Mouse (Mus musculus): ENCODE results near the gene Fxn.

The Fxn gene

DNA sequence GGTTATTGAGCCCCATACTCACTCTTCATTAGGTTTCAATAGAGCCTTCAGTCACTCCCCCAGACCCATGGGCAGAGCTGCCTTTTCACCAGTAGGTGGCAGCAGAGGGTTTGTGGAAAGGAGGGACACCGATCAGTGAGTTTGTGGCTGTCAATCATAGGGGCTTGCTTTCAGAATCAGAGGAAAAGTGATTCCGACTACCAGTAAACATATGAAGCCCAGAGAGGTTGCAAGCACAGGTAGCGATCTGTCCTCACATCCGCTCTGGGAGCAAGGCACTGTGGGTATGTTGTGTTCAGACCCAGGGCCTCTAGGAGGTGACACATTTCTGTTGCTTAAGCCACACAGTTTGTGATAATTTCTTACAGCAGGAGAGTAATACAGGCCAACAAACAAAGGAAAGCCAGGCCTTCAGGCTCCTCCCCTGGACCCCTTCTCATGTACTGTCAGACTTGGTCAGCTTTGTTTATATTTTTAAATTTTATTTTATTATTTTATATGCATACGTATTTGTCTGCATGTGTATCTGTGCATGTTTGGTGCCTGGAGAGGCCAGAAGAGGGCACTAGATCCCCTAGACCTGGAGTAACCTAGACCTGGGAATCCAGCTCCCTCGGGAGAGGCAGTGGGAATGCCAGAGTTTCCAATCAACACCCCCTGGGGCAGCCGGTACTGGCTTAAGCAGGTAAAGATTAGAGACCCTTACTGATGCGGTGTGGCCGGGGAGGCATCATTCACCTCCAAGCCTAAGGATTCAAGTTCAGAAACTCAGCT lies 20.8 kb upstream of the Fxn start:
- peak; percentile 60 to 62 for DNase-seq

DNA sequence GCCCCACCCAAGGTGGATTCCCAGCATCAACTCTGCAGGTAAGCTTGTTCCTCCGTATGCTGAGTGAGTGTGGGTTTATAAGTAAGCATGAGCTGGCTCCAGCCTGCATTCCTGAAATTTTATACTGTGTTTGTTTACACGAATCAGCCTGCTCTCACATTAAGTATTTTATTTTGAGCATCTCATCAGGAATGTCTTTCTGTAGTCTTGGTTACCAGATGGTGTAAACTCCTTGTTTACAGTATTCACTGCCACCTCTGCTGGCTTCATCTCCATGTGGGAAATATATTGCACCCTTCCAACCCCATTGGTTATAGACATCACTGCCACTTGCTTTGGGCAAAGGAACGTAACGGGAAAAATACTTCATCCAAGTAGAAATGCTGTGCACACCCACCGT lies 13.1 kb upstream of the Fxn start:
- no peak for DNase-seq

DNA sequence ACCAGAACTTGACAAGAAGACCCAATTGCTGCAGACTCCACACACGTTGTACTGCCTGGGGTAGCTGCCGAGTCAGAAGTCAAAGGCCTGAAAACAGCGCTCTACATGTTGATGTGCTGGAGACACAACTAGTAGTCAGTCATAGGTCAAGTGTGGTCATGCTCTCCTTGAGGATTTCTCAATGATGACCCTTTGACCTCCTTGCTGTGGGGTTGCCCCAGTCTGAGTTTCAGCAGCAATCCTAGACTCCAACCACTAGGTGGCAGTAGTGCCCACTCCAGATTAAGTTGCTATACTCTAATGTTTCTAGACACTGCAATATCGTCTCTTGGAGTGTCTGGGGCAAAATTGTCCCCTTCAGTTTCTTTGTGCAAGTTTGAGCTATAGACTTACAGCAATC lies 3.8 kb upstream of the Fxn start:
- DNase-seq, result peak; percentile 26 to 47

DNA sequence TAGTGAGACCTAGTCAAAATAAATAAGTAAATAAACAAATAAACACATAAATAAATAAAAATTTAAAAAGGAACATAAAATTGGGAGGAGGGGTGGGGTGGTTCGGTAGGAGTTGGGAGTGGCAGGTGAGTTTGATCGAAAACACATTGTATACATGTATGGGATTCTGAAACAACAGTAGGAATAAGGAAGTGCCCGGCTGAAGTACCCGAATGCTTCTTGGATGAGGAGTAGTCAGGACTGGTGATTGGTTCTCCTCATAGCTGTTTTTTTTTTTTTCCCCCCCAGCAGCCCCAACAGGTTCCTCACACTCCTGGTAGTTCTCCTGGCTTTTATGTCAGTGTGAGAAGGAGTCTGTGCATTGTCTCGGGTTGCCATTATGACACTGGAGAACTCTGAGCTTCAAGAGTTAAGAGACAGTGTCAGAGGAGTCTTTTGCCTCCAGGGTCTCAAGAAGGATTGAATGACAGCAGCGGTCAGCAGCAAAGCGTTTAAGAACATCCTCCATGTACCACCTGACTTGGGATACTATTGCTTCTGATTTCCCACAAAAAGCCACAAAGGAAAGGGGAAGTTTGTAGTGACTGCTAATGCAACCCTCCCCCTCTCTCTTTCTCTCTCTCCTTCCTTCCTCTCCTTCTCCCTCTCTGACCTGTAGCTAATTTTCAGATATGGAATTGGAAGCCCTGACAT lies 1.0 kb upstream of the Fxn start:
- DNase-seq, result no peak

DNA sequence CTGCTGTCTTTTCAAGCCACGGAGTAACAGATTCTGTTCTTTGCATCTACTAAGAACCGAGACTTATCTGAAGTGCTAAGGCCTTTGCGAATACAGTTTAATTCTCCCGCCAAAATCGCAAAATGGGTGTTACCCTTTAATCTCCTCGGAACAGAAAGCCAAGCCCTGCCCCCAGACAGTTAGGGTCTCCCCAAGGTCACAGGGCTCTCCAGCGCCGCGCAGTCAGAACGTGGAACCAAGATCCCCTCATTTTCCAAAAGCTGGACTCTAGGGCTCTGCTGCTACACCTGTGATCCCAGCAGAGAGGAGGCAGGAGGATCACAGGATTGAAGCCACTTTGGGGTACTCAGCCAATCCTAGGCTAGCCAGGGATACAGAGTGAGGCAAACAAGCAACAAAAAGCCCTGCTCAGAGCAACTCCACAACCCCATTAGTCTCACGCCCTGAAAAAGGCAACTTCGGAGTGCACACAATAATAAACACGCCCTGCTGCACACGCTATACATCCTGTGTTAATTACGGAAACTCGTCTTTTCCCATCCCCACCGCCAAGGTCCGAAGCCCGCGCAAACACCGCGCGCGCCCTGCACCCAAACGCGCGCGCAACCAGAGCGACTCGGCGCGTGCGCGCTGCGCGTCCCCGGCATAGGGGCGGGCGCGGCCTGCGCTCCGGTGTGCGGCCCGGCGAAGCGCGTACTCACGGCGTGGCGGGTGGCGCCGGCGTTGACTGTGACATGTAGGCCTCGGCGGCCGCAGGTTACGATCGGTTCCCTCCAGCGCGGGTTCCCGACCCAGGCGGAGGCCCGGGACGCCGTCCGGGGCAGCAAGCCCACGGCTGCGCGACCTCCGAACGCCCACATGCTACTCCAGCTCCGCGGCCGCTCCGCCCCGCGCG lies 452 bp downstream of the Fxn start:
- peak; percentile 86 for DNase-seq

DNA sequence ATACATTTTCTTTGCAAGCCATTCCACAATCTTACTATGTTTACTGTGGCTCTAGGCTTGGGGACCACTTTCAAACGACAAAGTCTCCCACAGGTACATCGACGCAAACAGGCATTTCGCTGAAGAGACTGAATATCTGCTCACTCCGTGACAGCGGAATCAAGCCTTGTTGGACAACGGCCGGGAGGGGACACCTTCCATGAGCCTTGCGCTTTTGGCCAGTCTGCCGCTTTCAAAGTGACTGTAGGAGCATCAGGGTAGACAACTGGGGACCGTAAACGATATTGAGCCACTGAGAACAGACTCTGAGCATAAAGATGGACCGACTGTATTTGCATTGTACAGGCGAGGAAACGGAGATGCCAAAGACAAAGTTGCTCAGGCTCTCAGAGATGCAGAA lies 1.5 kb downstream of the Fxn start:
- DNase-seq, result no peak

DNA sequence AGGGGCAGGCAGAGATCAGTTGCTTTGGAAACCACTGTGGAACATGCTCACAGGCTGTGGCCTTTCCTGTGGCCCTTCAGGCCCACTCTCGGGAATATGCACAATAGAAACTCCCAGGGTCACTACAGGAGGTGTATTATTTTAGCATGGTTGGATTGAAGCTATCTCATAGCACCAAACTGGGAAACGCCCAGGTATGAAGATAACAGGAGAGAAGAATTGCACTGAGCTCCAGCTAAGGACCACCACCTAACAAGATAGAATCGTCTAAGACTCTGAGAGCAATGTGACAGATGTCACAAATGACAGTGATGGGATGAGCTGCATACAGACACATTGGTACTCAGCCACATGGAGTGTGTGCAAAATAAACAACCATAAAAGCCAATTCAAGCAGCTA lies 6.1 kb downstream of the Fxn start:
- DNase-seq, result no peak

DNA sequence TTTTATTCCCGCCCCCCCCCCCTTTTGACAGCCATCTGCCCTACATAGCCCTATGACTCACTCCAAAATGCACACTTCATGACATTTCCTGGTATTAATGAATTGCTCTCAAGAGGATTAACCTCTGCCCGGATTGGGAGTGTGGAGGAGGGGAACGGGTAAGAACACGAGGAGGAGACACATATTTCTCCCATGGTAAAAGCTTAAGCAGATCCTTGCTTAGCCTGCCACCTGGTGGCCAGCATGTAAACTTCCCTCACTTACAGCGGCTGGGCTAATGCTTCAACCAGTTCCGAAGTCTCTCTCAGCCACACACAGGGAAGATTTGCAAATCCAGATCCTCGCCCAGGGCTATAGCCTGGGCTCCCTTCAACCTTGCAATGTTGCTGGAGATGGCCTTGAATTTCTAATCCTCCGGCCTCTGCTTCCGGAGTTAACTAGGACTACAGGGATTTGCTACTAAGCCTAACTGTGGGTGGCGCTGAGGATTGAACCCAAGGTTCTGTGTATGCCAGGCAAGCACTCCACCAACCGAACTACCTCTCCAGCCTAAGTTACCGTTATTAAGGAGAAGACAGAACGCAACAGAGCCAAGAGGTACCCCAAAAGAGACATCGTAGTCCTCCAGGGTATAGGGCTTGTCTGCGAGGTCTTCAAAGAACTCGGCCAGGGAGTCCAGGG lies 8.5 kb downstream of the Fxn start:
- peak; percentile 70 to 81 for DNase-seq

DNA sequence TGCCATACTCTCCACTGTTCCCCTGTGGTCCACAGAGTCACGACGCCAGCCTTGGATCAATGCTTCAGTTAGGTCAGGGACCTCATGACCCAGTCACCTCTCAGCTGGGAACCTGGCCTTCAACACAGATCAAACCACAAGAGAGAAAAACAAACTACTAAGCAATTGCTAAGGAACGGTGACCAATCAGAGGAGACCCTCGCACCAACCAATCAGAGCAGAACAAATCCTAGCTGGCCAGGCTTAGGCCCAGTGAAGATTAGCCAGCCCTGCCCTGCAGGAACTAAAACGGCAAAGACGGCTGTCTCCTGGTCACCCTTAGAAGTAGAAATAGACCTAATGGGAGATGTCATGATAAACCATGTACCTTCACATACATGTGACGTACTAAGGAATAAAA lies 9.1 kb downstream of the Fxn start:
- DNase-seq, result no peak

DNA sequence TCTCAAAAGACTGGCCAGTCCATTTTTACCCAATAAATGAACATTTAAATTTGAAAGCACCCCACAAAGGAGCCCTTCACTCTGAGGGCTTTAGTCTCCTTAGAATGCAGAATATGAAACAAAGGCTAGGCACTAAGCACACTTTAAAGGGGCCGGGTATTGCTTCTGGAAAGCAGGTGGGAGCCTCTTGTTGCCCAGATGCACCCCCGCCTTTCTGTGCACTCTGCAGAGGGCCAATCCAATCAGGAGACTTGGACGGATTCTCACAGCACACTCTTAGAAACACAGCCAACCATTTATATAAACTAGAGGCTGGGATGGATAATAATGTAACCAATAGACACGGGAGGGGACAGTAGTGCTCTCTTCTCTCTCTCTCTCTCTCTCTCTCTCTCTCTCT lies 11.9 kb downstream of the Fxn start:
- no peak for DNase-seq

DNA sequence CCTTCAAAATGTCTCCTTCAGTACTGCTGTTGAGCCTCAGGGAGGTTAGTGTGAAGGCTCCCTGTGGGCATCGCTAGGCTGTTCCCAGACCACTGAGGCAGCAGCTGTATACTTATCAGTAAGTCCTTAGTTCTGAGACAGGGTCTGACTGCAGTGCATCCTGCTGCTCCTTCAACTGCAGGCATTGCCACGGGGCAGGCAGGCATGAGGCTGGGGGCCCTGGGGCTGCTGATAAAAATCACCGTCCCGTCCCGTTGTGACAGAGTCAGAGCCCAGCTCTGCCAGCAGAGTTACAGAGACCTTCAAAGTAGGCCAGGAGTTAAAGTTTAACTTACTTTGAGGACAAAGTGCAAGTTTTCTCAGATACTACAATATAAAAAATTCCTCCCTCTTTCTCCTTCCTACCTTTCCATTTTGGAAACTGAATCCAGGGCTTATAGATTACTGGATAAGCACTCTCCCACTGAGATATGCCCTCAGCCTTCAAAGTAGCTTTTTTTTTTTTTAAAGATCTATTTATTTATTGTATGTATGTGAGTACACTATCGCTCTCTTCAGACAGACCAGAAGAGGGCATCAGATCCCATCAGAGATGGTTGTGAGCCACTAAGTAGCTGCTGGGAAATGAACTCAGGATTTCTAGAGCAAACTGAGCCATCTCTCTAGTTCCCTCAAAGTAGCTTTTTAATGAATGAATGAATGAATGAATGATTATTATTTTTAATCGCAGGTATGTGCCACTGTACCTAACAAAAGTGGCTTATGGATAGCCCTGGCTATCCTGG lies 14.2 kb downstream of the Fxn start:
- DNase-seq, result no peak

DNA sequence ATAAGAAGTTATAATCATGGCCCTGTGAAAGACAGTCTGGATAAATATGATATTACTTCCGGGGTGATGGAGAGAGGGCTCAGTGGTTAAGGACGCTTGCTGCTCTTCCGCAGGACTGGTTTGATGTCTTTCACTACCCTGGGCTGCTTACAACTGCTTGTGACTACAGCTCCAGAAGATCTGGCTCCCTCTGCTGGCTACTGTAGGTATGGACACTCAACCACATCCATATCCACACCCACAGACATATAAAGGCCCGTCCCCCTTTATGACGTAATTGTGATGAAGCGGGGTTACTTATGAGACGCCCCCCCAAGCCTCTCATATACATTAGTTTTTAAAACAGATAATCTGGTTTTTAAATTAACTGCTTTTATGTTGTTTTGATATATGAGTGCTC lies 15.4 kb downstream of the Fxn start:
- DNase-seq, result peak; percentile 77 to 83

DNA sequence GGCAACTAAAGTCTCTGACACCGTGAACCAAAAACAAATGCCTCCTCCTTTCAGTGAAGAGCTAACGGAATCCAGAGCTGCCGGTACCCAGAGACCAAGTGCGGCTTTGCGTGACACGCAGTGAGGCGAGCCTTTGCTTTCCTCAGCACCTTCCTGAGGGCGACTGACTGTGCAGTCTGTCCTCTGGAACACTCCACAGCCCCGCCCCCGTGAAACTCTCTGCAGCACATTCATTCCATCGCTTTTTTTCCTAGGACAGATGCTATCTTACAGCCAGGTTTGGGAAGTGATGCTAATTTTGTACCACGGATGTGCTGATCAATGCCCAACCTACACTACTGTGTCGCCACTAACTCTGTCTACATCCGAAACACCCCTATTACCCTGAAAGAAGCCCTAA lies 17.7 kb downstream of the Fxn start:
- no peak for DNase-seq

DNA sequence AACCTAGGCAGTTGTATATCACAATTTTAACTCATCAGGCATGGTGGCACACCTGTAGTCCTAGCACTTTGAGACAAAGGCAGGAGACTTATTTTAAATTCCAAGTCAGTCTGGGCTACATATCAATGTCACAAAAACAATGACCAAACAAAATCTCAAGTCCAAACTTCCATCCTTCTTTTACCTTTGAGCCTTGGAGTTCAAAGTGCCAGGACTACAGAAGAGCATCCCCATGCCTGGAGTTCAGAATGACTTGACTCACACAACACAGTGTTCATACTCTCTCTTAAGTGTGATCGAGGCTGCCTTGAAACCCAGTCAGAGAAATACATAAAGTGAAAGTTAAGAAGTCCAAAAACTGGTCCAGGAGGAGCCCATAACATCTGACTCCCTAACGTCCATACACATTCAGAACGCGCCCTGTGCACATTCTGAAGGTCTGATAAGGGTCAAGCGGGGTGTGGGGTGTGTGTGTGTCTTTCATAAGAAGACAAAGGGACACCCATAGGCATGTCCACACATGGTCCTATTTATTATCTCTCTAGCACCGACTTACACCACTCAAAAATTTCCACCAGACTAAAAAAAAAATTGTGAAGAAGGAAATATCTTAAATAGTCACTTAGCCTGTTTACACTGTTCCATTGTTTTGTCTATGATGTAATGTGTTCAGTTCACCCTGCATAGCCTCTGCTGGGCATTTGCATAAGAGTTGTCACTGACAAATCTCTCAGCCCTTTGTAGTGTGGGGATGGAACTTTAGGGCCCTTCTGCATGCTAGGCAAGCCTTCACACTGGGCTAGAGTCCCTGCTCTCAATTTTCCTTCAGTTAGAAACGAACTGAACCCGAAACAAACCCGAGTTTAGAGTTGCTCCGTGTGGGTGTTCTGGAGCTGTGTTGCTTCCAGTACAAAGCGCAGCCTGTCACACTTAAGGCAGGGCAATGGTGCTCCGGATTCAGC lies 20.7 kb downstream of the Fxn start:
- no peak for DNase-seq

DNA sequence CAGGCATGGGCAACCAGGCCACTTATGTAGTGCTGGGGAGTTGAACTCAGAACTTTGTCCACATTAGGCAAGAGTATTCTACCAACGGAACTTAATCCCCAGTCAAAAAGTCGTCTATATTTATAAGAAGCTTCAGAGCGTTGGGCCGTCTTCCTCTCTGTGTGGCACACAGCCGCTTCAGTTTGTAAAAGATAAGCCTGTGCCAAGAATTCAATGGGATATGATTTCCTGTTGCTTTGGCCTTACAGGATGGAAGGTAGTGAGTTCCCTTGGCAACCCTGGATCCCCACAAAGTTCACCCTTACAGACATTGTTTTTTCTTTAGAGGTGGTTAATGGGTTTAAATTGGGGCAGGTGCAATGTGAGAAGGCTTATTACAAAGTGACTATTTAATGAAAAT lies 22.0 kb downstream of the Fxn start:
- no peak for DNase-seq

DNA sequence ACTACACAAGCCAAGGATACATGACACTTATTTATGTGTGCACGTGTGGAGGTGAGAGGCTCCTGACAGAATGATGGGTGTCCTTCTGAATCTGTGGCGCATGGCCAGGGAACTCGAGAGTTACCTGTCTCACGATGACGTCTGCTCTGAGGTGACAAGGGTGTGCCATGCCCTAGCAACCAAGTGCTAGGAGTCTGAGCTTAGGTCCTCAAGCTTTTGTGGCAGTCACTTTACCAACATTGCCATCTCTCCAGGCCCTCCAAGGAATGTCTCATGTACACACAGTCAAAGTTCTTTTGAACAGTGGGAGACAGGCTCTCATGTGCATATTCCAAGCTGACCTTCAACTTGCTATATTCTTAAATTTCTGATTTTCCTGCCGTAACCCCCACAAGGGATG lies 22.4 kb downstream of the Fxn start:
- no peak for DNase-seq

DNA sequence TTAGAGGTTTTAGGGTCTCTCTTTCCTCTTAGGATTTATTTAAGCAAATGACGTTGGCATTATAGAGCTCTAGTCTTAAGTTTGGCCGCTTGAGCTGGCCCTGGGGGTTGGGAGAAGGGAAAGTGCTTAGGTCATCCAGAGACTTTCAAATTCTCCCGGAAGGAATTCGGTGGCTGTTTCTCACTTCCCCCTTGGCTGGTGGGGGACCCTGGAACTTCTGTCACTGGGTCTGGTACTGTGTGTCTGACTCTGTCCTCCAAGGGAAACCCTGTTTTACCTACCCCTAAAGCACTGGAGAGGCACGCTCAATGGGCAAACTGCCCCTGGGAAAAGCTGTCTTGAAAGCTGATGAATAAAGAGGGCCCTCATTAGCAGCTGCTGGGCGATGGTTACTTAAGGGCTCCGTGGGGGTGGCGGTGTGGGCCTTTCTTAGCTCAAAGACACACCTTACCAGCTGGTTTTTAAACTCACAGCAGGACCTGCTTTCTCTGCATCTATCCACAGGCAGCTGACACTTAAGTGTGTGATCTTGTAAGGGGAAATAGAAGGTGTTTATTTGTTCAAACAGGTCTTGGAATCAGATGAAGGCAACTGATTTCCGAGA lies 26.6 kb downstream of the Fxn start:
- no peak for DNase-seq

DNA sequence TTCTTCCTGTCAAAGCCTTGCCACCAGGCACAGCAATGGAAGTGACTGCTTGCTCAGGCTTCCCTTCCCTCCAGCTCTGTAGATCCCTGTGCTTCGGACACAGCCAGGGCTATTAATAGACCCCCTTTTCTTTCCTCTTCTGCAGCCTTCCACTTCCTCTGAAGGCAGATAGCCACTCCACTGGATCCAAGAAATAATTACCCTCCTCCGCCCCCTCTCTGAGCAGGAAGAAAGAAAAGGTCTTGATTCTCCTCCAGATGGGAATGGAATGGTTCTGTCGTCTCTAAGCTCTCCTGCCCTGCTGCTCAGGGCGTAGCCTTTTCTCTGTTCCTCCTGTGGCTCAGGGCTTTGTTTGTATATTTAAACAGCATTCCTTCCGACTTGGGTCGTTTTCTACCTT lies 28.5 kb downstream of the Fxn start:
- DNase-seq, result no peak

DNA sequence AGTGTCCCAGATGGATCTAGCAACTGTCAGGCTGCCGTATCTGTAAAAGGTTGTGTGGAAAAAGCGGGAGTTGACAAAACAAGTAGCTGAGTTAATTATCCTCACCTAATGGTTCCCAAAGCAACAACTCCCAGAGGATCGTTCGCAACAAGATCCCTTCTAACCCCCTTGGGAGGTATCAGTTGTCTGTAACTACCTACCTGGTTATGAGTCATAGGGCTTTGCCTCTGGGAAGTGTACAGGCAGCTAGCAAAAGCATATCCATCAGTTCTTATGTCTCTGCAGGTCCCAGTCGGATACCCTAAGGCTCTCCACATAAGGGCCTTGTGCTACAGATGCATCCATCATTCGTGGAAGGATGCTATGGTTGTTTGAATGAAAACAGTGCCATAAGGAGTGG lies 37.1 kb downstream of the Fxn start:
- no peak for DNase-seq

DNA sequence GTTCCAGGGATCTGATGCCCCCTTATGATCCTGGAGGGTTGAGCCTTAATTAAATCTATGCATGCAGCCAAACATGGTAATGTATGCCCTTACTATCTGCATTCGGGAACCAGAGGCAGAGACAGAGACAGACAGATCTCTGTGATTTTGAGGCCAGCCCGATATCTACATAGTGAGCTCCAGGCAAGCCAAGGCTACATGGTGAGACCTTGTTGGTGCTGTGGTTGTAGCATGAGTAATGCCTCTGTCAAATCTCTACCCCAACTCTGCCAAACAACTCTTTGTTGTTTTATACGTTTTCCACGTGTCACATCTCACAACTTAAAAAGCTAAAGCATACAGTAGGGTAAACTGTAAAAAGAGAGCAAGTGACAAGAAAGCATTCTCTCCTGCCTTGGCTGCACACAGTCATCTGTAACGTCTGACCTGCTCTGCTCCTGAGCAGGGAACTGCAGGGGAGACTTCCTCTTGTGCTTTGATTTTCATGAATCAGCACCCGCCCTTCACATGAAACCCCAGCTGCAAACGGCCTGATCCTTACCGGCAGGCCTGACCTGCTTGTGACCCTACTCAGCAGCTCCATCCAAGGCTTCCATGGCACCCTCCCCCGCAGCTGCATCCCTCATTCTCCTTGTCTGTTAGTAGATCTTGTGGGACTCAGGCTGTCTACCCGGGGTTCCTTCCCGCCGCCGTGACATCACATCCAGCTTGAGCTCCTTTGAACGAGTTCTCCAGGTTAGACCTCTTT lies 38.4 kb downstream of the Fxn start:
- DNase-seq, result no peak
